Mouse (Mus musculus) lung, adult 2 months (tissue): ENCODE measurements around the gene Ush1g.

Experiments used
- CTCF ChIP-seq: fragments of 200-500 bp; IDR thresholded peaks from 2 replicates; pipeline ENCODE4 v1.5.1; 2011; ENCODE audit warnings: mild to moderate bottlenecking, low read length, control low read depth; ENCODE audit not compliant: insufficient read depth
- POLR2A ChIP-seq: fragments of 200-500 bp; IDR thresholded peaks from 2 replicates; pipeline ENCODE4 v1.6.1; 2011; ENCODE audit warnings: low read depth, mild to moderate bottlenecking, control low read depth, low read length, borderline replicate concordance; ENCODE audit errors: extremely low read depth

DNA sequence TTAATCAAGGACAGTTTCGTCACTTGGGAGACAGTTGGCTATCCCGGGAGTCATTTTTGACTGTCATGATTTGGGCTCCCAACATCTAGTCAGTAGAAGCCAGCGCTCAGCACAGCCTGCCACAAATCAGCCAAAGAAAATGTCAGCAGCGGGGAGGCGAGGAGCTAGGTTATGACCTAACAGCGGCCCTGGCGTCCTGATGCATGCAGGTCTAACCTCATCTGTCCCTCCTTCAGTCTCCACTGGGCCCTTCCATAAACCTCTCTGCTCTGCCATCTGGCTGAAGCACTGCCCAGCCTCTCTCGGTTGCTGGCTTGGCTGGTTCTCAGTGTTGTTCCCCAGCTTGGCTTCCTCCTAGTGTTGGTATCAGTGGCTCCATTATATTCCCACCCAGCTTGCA, 39.5 kb downstream of the Ush1g start:
- no peak for TF ChIP-seq POLR2A
- no peak for TF ChIP-seq CTCF
